Mouse (Mus musculus) kidney, embryonic 15.5 days (tissue): ENCODE measurements around the gene Grid1. TPM values are rescaled to one million over a fixed set of nuclear protein-coding genes. Genes with fewer than 3 reads are reported as not detected.
A peak's percentile ranks its signal among the peaks of the same experiment; 100 is the strongest.

ENCODE experiments used
- ATAC-seq: fragments of 200-750 bp; cut with Nextera tagmentation; replicated peaks from 2 replicates; pipeline ENCODE4 v1.8.0; 2017; ENCODE audit warnings: moderate TSS enrichment; ENCODE audit not compliant: low FRiP score
- H3K27ac ChIP-seq: fragments of 300-500 bp; sonication (generic); 2 replicates; pipeline ENCODE4 v1.5.1; 2015; ENCODE audit warnings: mild to moderate bottlenecking, inconsistent platforms
- H3K27me3 ChIP-seq: fragments of 300-500 bp; sonication (generic); 2 replicates; pipeline ENCODE4 v1.6.1; 2015; ENCODE audit warnings: inconsistent platforms
- H3K36me3 ChIP-seq: fragments of 300-500 bp; sonication (generic); 2 replicates; pipeline ENCODE4 v1.6.1; 2015; ENCODE audit warnings: inconsistent platforms
- H3K4me1 ChIP-seq: fragments of 300-500 bp; sonication (generic); 2 replicates; pipeline ENCODE4 v1.6.1; 2015; ENCODE audit warnings: inconsistent platforms
- H3K4me2 ChIP-seq: fragments of 300-500 bp; sonication (generic); 2 replicates; pipeline ENCODE4 v1.6.1; 2015; ENCODE audit warnings: moderate library complexity, mild to moderate bottlenecking, inconsistent platforms
- H3K4me3 ChIP-seq: fragments of 300-500 bp; sonication (generic); replicated peaks from 2 replicates; pipeline ENCODE4 v1.5.1; 2015; ENCODE audit warnings: mild to moderate bottlenecking, inconsistent platforms
- H3K9ac ChIP-seq: fragments of 300-500 bp; sonication (generic); 2 replicates; pipeline ENCODE4 v1.6.1; 2015; ENCODE audit warnings: mild to moderate bottlenecking, inconsistent platforms
- H3K9me3 ChIP-seq: fragments of 300-500 bp; sonication (generic); replicated peaks from 2 replicates; pipeline ENCODE4 v1.6.1; 2016; ENCODE audit warnings: inconsistent platforms
- WGBS: fragments of 180-500 bp; shearing (Covaris S2); methylation state at CpG from one replicate; pipeline ENCODE4 v1.1.7; 2015; ENCODE audit warnings: mixed read lengths; 5-methylcytosine and 5-hydroxymethylcytosine counted together
- polyA plus RNA-seq: library from polyadenylated mRNA; unstranded; fragments of >200 nt; fragmentation: Nextera tagmentation; extraction: Ambion mirVana; gene quantifications from 2 replicates; pipeline ENCODE4 v1.2.1, GENCODE M21; 2015

Grid1 gene
- polyA plus RNA-seq, 1 experiment from 2014 or later, result 0.81 TPM

- Histone ChIP-seq H3K36me3 (no peaks in the 10 kb centered on the region), H3K9me3 (no peaks in the 10 kb centered on the region), H3K4me1 (no peaks in the 10 kb centered on the region), H3K27ac (no peak overlapping the region), H3K9ac (no peak overlapping the region), H3K4me3 (no peak overlapping the region), H3K27me3 (no peaks in the 10 kb centered on the region), H3K4me2 (no peak overlapping the region)
- WGBS, result 91% methylated on average over 4 of the region's 4 CpGs
- ATAC-seq, result no peak
Measured at GRCm38 (mm10) chr14:34839898-34840297, 20.0 kb downstream of the Grid1 start.

DNA sequence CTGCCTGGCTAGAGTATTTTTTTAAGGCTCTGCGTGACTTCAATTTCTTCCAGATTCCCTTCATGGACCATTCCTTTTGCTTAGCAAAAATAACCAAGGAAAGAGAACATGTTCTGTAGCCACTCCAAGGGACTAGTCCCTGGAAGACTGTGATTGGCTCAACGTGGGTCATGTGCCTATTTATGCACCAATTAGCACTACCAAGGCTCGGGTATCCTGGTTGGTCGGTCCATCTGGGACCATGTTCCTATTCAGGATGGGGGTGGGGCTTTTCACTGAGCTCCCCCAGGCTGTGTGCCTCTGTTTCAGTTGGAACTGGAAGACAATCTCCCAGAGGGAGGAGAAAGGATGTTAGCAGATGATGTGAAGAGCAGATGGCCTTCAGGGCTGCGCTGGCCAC, 23.7 kb downstream of the Grid1 start:
- Histone ChIP-seq H3K4me1 (no peaks in the 10 kb centered on the region), H3K4me3 (no peak overlapping the region), H3K9ac (no peak overlapping the region), H3K9me3 (no peaks in the 10 kb centered on the region), H3K27me3 (0 out of 2 replicates have a peak, but pooled peaks cover 4% of the 10 kb centered on the region), H3K27ac (no peak overlapping the region), H3K36me3 (no peaks in the 10 kb centered on the region), H3K4me2 (no peak overlapping the region)
- ATAC-seq, result no peak
- 81% methylated on average over 5 of the region's 5 CpGs for WGBS

DNA sequence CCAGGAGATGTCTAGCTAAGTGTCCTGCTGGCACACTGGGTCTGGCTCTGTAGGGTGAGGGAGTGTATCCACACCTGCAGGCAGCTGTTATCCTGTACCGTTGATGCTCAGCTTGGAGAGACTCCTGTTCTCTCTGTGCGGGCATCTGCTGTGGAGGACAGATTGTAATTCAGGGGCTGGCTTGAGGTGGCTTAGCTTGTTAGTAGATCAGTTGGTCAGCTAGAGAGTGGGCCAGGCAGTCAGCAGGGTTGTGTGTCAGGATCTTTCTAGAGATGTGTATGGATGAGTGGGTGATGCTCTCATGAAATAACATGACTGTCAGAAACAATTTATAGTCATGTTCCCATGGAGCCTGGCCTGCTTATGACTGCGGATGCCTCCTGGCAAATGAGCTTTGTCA, 24.3 kb downstream of the Grid1 start:
- no peaks in the 10 kb centered on the region for H3K4me1 ChIP-seq

DNA sequence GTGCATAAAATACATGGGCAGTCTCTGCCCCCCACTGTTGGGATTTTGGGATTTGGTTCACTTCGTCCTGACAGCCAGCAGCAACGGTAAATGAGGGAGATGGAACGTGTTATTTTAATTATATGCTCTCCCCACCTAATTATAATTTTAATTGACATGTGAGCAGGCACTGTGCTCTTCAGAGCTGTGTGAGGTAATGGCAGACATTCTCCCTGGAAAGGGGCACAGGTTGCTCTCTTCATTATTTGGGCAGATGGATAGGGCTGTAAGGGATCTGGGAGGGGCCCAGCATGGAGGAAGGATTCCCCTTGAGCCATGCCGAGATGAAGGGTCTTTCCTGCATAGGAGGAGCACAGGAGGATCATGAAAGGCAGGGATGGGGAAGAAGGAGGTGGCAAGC, 26.9 kb downstream of the Grid1 start:
- 0 out of 2 replicates have a peak, but pooled peaks cover 4% of the 10 kb centered on the region for H3K27me3 ChIP-seq
- 62% methylated on average over 4 of the region's 4 CpGs for WGBS
- no peak overlapping the region for H3K4me3 ChIP-seq
- no peak overlapping the region for H3K9ac ChIP-seq
- H3K27ac ChIP-seq, result no peak overlapping the region
- H3K4me1 ChIP-seq, result no peaks in the 10 kb centered on the region
- H3K9me3 ChIP-seq, result no peaks in the 10 kb centered on the region
- no peaks in the 10 kb centered on the region for H3K36me3 ChIP-seq
- H3K4me2 ChIP-seq, result no peak overlapping the region
- ATAC-seq, result no peak

More for the DNA sequence above, 24.3 kb downstream of the Grid1 start:
- 81% methylated on average over 3 of the region's 3 CpGs for WGBS
- no peak overlapping the region for H3K4me2 ChIP-seq
- H3K9ac ChIP-seq, result no peak overlapping the region
- no peak for ATAC-seq
- H3K4me3 ChIP-seq, result no peak overlapping the region
- H3K27ac ChIP-seq, result no peak overlapping the region
- no peaks in the 10 kb centered on the region for H3K36me3 ChIP-seq
- 0 out of 2 replicates have a peak, but pooled peaks cover 4% of the 10 kb centered on the region for H3K27me3 ChIP-seq
- no peaks in the 10 kb centered on the region for H3K9me3 ChIP-seq

DNA sequence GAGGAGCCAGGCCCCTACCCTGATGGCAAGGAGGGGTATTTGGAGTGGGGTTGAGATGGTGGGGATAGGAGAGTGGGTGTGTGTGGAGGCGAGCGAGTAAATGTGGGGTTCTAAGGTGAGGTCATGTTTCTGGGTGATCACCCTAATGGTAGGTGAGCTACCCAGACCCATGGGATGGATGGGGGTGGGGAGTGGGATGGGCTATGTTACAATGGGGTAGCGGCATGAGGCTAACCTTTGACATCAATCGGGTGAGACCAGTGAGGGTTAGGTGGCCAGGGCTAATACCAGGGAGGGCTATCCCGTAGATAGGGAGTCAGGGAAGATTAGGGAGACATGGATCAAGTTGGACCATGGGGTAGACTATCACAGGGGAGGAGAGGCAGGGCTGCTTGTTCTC, 27.7 kb downstream of the Grid1 start:
- Histone ChIP-seq H3K27me3 (0 out of 2 replicates have a peak, but pooled peaks cover 4% of the 10 kb centered on the region), H3K4me3 (no peak overlapping the region), H3K36me3 (no peaks in the 10 kb centered on the region), H3K4me2 (no peak overlapping the region), H3K9ac (no peak overlapping the region), H3K4me1 (no peaks in the 10 kb centered on the region), H3K9me3 (no peaks in the 10 kb centered on the region), H3K27ac (no peak overlapping the region)
- WGBS, result 86% methylated on average over 5 of the region's 5 CpGs
- no peak for ATAC-seq

- H3K9ac ChIP-seq, result no peak overlapping the region
- no peak overlapping the region for H3K4me3 ChIP-seq
- H3K27ac ChIP-seq, result no peak overlapping the region
- no peaks in the 10 kb centered on the region for H3K36me3 ChIP-seq
- peak; percentile 69 for ATAC-seq
- H3K27me3 ChIP-seq, result no peaks in the 10 kb centered on the region
- WGBS, result 69% methylated on average over 9 of the region's 9 CpGs
- no peaks in the 10 kb centered on the region for H3K4me1 ChIP-seq
- no peaks in the 10 kb centered on the region for H3K9me3 ChIP-seq
- no peak overlapping the region for H3K4me2 ChIP-seq
Measured at GRCm38 (mm10) chr14:34860891-34861780, 41.2 kb downstream of the Grid1 start.

GRCm38 (mm10) chr14:34867266-34867665, 47.4 kb downstream of the Grid1 start:
- Histone ChIP-seq H3K9ac (no peak overlapping the region), H3K4me1 (no peaks in the 10 kb centered on the region), H3K27ac (no peak overlapping the region), H3K36me3 (no peaks in the 10 kb centered on the region), H3K4me3 (no peak overlapping the region), H3K9me3 (no peaks in the 10 kb centered on the region), H3K27me3 (no peaks in the 10 kb centered on the region), H3K4me2 (no peak overlapping the region)
- 21% methylated on average over 5 of the region's 5 CpGs for WGBS
- no peak for ATAC-seq

GRCm38 (mm10) chr14:34868513-34869260, 48.8 kb downstream of the Grid1 start:
- Histone ChIP-seq H3K27me3 (no peaks in the 10 kb centered on the region), H3K4me2 (no peak overlapping the region), H3K4me3 (no peak overlapping the region), H3K27ac (no peak overlapping the region), H3K9ac (no peak overlapping the region), H3K36me3 (no peaks in the 10 kb centered on the region), H3K4me1 (no peaks in the 10 kb centered on the region), H3K9me3 (no peaks in the 10 kb centered on the region)
- no peak for ATAC-seq
- WGBS, result 80% methylated on average over 6 of the region's 6 CpGs

DNA sequence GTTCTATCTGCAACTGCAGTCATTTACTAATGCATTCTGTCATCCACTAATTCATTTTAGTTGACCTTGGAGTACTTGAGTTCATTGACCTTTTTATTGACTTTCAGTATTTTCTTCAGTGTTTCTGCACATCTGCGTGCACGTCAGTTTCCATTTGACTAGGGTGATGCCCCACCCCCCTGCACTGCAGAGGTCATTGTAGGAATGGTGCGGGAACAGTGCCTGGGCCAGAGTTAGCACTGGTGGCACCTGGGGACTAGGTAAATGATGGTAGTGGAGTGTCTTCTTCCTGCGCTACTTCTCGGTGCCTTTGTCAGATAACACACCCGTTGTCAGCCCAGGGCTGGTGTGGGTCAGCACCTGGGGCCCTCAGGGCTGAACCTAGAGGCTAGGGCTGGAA, 60.1 kb downstream of the Grid1 start:
- Histone ChIP-seq H3K36me3 (no peaks in the 10 kb centered on the region), H3K9ac (no peak overlapping the region), H3K27ac (peak overlapping the region; percentile 68), H3K4me3 (no peak overlapping the region), H3K4me1 (peaks cover 15% of the 10 kb centered on the region), H3K4me2 (no peak overlapping the region), H3K9me3 (no peaks in the 10 kb centered on the region), H3K27me3 (no peaks in the 10 kb centered on the region)
- no peak for ATAC-seq
- 42% methylated on average over 6 of the region's 6 CpGs for WGBS

DNA sequence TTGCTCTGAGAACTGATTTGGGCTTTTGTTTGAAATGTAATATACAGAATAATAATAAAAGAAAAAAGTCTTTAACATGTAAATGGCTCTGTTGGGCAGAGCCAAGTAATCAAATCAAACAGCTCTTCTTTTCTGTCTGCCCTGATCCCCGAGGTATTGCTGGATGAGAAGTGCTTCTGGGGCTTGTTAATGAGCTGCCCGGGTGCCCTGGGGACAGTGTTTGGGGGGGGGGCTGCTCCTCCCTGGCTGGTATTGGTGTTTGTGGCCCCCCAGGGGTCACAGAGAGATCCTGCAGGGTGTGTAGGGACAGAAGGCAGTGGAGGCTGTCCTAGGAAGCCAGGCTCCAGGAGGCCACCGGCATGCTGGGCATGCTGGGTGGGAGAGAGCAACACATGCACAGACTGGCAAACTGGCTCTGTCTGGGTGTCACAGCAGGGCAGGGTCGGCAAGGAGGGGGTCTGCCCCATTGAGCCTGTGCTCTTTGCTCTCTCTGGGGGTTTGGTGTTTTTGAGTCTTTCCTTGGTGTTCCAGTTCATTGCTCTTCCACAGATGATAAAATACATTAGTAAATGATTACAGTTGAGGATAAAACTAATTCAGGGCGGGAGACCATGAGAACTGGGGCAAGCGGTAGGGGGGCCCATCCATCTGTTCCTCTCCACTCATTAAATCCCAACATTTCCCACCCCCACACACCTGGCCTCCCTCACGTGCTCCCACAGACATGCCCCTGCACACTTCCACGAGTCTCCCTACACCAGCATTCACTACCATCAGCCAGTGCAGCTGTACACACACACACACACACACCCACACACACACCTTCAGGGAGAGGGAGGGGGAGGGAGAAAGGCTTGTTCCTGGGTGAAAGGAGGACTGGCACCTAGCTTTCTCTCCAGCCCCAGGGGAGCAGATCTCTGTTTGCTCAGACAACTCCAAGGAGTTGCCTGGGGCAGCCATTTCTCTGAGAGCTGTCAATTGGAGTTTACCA, 60.8 kb downstream of the Grid1 start:
- Histone ChIP-seq H3K4me2 (no peak overlapping the region), H3K4me1 (peaks cover 15% of the 10 kb centered on the region), H3K27ac (peak overlapping the region; percentile 70), H3K9ac (no peak overlapping the region), H3K9me3 (no peaks in the 10 kb centered on the region), H3K4me3 (no peak overlapping the region), H3K36me3 (no peaks in the 10 kb centered on the region), H3K27me3 (no peaks in the 10 kb centered on the region)
- 31% methylated on average over 8 of the region's 8 CpGs for WGBS
- ATAC-seq, result peak; percentile 96

DNA sequence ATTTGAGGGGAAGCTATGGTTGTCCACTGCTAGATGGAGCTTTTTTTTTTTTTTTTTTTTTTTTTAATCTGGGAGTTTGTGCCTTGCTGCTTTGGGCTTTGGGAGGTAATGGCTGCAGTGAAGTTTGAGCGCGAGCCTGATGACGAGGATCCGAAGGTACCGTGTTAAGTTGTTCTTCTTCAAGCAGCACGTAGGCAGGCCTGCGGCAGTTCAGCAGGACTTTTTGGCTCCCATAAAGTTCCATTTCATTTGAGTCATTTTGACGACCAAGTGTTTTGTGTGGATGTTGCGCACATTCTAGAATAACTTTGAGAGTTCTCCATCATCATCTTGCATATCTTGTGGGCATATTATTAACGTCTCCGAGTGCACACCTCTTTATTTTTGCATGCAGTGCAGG, 64.3 kb downstream of the Grid1 start:
- H3K4me3 ChIP-seq, result no peak overlapping the region
- ATAC-seq, result no peak
- no peak overlapping the region for H3K4me2 ChIP-seq
- H3K27ac ChIP-seq, result no peak overlapping the region
- peaks cover 15% of the 10 kb centered on the region for H3K4me1 ChIP-seq
- H3K36me3 ChIP-seq, result no peaks in the 10 kb centered on the region
- no peaks in the 10 kb centered on the region for H3K27me3 ChIP-seq
- H3K9ac ChIP-seq, result no peak overlapping the region
- H3K9me3 ChIP-seq, result no peaks in the 10 kb centered on the region
- WGBS, result 91% methylated on average over 11 of the region's 11 CpGs
